Mouse (Mus musculus): ENCODE measurements at regions not wholly inside any gene's neighbourhood (a gene's known extent, or its start where the extent isn't known, plus 50 kb on each side); places are given as distances from the start of the nearest gene placed in this dataset.
"Not testable (repeated sequence)": the region's sequence is repeated elsewhere in the genome, so short reads cannot be mapped to it uniquely, and the experiment has no call there.

DNA sequence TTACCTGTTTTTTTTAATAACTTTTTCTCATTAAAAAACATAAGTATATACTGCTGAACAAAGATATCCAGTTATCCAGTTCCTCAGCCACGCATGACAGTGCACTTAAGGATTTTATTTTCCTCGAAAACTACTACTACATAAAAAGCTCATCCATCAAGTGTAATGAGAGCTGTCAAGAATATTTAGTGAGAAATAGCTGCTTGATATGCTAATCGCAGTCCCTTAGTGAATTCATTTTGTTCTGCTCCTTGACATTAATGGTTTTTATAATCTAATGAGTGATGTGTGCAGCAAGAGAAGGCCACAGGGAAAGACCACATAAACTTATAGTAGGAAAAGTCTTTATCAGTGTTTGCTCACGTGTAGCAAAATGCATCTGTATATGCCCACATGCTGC is 754.0 kb upstream of the Slc39a10 start:
- no peak for DNase-seq (ENCODE audit: low read depth, low spot score)

DNA sequence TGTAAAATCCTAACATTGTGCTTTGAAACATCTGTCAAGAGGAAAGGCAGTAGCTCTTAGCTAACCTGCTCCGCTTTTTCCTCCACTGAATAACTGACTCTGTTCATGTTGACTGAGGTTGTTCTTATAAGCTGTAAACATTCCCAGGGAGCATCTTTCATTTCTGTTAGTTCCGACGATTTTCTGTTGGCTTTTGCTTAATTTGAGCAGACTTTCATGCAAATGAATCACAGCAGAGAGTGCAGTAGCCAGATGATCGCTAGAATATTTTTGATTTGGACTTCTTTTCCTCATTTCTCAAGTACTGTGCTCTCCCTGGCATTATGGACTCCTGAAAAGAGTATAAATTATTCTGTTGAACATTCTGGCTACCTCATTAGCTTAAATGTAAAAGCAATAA is 713.9 kb upstream of the Slc39a10 start:
- DNase-seq (ENCODE audit: low read depth, low spot score), result no peak

DNA sequence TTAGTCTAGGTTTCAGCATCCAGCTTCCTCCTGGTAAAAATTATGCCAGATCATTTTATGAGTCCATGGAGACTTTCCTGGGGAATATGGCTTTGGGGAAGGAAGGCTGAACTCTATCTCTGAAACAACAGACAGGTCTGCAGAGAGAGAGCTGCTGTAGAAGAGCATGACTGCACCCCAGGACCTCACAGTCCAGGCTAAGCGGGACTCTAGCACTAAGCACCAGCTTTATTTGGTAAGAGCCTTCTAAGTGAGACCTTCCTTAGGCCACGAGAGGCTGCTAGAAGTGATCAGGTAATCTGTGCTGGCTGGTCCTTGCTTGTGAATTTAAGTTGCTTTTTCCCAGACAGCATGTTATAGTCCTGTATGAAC is 711.3 kb upstream of the Slc39a10 start:
- no peak for DNase-seq (ENCODE audit: low read depth, low spot score)

DNA sequence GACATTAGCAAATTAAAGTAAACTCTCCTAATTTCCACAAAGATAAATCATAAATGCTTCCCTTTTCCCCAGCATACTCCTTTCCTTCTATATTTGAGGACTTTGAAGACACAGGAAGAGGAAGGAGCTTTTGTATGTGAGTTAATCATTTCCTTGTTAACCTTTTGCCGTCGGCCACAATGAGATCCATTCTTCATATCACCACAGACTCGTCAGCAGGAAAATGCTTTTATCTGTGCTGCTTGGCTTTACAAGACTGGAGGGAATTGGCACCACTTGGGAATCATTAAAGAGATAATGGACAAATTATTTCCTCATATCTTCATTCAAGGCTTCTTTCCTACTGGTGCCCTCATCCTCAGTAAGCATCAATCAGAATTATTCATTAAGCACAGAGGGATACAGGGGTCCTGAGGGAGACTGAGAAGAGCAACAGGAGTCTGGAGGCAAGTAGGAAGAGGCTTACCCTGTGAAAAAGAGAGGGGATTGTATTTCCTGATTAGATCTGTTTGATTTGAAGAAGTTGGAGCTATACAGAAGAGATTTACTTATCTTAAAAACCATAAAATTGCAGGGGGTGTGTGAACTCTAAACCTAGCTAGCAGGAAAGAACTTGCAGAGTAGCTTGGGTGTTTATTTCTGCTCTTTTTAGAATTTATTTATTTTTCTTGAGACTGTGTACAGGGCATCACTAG is 710.8 kb upstream of the Slc39a10 start:
- no peak for DNase-seq (ENCODE audit: low read depth, low spot score)

DNA sequence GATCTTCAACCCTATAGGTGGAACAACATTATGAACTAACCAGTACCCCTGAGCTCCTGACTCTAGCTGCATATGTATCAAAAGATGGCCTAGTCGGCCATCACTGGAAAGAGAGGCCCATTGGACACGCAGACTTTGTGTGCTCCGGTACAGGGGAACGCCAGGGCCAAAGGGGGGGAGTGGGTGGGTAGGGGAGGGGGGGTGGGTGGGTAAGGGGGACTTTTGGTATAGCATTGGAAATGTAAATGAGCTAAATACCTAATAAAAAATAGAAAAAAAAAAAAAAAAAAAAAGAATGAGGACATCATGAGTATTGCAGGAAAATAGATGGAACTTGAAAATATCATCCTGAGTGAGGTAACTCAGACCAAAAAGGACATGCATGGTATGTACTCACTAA is 701.0 kb upstream of the Slc39a10 start:
- DNase-seq (ENCODE audit: low read depth, low spot score), result not testable (repeated sequence)

DNA sequence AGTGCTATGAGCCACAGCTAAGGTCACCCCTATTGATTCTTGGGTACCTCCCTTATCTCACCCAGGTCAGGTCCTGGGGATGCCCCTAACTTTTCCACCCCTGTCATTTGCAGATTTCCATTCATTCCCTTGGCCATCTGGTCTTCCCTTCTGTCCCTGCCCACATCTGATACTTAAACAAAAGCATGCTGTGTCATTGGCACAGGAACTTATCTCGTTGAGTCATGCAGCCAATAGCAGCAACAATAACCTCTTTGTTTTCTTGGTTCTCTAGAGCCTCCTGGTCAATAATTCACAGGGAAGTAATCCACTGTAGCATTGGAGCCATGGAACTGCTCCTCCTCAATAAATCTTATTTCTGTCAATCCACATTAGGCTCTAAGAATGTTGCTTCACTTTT is 653.0 kb upstream of the Slc39a10 start:
- DNase-seq (ENCODE audit: low read depth, low spot score), result no peak

DNA sequence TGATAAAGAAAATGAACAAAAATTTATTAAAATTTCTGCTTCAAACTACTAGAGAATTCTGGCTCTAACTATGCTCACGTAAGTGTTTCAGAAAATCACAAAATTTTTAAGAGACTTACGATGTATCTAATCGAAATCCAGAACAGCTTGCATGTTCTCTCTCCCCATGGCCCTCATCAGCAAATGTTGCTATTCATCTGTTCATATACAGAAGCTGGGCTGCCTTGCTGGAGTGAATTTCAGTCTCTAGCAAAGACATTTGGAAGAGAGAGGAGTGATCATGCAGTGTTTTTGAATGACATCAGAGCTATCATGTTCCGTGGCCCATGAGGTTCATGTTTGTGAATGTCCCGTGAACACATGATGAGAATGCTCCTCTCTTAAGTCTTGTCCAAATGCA is 618.8 kb upstream of the Slc39a10 start:
- DNase-seq (ENCODE audit: low read depth, low spot score), result no peak

DNA sequence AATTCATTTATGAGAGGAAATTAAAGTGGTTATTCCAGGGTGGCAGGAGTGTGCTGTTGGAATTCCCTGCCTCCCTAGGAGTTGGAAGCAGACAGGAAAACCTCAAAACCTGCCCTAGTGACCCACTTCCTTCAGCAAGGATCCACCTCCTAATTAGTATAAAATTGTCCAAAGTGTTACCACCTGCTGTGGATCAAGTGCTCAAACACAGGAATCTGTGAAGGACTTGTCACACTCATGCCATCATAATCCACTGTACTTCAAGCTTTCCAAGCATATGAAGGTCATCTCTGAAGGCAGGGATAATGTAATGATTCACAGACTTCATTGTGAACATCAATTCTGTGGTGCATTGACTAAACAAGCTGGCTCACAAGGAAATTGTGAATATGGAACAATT is 615.1 kb upstream of the Slc39a10 start:
- DNase-seq (ENCODE audit: low read depth, low spot score), result no peak

DNA sequence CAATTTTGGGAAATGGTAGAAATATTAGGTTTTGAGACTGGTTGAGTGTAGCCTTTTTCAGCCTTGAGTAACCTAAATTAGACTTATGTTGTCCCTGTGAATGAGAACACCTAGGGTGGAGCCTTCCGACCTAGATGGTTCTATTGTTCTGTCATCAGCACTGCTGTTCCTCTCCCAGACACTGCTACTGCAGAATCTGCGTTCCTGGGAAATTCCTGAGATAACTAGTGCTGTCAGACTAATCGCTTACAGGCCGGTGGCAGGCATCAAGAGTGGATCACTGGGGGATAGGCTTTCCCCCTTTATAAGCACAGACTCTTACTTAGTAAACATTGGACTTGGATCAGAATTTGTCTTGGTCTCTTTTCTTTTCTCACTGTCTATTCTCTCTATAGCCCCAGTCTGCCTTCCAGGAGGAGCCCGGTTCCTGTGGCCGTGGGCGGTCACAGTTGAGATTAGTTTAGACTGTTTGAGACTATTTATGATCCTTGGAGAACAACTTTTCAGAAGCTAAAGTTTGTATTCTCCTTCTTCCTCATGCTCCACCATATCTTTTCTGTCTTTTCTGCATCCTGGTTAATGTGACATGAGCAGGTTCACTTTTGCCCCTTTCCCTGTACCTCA is 596.0 kb upstream of the Slc39a10 start:
- DNase-seq (ENCODE audit: low read depth, low spot score), result peak; percentile 26

DNA sequence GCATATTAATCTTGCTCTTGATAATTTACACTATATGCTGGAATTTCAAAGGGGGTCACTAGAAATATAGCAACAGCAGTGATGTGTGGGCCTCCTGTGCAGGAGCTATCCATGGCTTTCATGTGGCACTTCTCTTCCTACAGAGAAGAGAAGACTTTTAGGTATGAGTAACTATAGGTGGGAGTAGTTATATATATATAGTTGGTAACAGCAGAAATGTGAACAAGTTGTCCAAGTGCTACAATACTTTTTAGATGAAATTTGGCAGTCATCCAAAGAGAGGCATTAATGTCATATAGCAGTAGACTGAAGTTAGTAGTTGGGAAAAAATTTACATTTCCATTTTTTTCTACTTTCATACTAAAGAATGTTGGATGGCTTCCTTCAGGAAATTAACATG is 593.4 kb upstream of the Slc39a10 start:
- peak; percentile 60 for DNase-seq (ENCODE audit: low read depth, low spot score)

DNA sequence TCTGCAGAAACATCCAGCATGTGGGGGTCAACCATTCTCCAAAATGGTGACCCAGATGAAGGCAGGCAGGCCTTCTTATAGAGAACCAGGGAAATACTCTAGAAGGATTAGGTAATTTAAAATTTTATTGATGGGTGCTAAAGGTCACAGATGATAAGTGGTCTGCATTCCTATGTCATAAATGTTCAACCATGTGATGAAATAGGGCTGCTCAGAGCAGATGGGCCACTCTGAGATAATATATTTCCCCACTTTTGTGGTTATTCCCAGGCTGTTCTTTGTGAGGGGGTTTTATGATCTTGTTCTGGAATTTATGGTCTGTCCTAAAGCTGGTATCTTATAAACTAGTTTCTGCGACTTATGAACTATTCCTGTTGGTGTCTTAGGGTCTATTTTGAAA is 586.4 kb upstream of the Slc39a10 start:
- no peak for DNase-seq (ENCODE audit: low read depth, low spot score)

DNA sequence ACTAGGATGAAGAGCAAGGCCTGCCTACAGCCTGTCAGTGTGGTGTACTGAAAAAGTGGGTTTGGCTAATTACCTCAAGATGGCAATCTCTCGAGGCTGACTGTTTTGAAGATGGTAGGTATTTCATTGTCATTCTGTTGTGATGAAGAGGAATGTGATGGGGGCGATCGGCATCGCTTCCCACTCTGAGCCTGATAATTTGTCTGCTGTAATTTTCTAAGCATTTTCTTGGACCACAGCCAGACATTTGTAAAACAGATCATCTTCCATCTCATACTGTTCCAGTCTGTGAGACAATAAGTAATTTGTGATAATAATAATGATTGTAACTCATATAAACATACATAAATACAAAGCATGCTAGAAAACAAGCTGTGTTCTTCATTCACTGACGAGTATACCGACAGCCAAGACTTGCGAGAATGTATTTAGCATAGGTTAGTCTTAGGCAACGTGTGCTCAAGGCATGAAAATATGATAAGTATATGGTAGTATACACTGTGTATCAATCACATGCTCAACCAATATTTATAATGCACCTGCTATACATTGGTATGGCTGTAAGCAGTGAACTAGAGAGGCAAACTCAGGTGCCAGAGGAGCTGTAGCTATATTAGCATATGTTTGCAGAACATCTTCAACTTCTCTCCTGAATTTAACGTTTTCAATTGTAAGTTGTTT is 574.1 kb upstream of the Slc39a10 start:
- DNase-seq (ENCODE audit: low read depth, low spot score), result no peak

DNA sequence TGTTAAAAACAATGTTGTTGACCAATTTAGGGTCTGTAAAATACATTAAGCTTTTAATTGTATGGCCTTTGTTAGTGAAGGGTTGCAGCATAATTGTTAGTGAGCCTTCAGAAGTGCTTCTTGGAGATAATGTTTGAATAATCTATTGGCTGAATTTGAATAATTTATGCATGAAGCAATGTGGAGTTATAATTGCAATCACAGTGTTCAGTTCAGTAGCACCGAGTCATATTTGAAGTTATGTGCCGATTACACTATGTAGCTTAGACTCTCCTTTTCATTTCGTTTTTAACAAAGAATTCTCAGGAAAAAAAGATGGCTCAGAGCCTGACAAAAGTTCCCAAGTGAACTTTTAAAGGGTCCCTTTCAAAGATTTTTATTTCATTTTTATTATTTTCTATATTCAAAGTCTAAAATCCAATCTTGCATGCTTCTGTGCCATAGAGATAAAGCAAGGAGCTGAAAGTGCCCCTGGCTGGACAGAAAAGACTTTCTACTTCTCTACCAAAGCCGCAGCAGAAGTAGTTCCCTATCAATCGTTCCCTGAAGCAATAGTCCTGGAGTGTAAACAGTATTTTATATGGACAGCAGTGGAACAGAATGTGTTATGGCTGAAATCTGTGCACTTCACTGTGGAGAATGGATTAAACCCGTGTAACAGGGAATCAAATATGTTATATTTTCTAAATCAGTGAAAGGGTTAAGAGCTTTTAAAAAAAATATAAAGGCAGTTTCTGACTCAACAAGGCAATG is 556.3 kb upstream of the Slc39a10 start:
- no peak for DNase-seq (ENCODE audit: low read depth, low spot score)

DNA sequence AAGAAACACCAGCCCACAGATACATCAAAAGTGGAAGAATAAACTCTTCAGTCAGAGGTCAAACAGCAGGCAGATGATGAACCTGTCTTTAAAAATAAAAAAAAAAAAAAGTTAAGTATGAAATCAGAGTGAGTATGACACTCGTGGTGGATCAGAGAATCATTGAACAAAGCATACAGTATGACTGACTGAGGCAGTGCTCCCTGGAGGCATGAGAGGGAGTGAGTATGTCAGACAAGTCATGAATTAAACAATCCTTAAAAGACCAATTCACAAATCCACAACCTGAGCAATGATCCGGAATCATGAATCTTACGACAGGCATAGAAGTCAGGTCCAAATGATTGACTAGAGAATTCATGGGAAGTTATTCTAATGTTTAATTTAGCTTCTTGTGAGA is 555.4 kb upstream of the Slc39a10 start:
- DNase-seq (ENCODE audit: low read depth, low spot score), result no peak

DNA sequence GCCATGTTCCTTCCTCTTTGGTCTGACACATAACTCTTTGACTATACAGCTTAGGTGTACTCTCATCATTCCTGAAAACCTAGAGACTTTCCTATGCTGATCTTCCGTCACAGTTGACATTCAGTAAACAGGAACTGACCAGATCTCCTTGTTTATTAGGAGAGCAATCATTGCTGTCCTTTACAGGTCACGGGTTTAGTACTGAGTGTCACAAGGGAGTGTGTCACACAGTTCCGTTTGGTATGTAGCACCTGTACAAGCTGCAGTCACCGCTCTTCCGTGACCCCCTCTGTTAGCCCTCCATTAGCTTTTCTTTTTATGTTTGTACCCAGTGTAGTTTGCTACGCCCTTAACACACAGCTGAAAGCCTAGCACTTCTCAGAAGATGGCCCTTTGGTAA is 553.4 kb upstream of the Slc39a10 start:
- no peak for DNase-seq (ENCODE audit: low read depth, low spot score)

DNA sequence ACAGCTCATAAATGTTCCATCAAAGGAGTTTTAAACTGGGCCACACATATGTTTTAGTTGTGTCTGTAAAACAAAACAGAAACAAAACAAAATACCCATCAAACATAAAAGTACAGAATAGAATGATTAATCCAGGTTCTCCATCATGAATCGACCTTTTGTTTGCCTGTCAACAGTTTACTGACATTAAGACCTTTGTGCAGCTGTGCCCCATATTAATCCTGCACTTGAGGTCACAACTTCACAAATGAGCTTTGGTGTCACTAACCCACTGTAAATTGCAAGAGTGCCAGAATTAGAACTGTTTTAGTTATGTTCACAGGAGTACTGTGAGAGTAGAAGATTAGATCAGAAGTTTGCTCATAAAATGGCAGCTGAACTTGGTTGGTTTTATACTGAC is 540.2 kb upstream of the Slc39a10 start:
- DNase-seq (ENCODE audit: low read depth, low spot score), result no peak

DNA sequence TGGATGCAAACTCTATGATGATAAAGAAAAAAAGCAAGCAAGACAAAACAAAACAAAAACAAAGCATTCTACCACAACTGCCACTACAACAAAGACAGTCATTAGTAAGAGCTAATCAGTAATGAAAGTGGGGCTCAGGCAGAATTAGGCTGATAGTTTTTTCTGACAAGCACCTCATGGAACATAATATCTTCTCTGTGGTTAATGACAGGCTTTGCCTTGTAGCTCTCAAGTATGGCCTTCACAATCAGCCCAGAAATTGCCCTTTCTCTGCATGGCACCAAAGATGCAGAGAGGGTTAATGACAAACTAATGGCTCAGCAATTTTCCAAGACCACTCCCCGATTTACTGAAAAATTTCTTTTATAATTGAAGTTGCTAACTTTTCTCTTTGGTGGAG is 512.5 kb upstream of the Slc39a10 start:
- DNase-seq (ENCODE audit: low read depth, low spot score), result no peak

DNA sequence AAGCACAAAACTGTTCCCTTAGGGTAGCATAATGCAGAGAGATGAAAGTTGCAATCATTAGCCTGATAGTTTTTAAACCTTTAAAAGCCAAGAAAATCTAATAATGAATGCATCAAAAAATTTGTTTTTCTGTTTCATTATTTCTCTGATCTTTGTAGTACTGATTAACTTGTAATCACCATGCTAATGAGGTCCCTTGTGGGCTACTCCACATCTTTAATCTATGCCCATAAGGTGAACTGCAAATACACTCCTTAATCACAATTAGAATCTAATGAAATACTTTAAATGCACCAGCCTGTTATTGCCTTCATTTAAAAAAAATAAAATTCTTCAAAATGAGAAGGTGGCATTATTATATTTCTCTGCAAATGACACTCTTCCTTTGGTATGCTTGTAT is 493.9 kb upstream of the Slc39a10 start:
- no peak for DNase-seq (ENCODE audit: low read depth, low spot score)

DNA sequence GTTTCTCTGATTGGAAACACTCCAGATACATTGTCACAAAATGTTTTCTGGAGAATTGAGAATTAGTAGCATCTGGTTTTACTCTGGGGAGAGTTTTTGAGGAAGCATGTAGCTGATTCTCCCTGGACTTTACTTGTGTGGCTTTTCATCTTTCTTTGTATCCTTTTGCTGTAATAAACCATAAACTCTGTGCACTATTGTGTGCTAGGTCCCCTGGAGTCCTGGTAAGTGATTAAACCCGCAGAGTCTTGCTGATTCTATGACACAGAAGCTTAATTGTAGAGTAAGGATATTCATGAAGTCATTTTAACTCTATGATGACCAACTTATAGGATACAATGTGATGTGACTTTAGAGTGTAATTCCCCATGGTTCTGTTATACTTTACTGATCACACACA is 486.1 kb upstream of the Slc39a10 start:
- DNase-seq (ENCODE audit: low read depth, low spot score), result no peak

DNA sequence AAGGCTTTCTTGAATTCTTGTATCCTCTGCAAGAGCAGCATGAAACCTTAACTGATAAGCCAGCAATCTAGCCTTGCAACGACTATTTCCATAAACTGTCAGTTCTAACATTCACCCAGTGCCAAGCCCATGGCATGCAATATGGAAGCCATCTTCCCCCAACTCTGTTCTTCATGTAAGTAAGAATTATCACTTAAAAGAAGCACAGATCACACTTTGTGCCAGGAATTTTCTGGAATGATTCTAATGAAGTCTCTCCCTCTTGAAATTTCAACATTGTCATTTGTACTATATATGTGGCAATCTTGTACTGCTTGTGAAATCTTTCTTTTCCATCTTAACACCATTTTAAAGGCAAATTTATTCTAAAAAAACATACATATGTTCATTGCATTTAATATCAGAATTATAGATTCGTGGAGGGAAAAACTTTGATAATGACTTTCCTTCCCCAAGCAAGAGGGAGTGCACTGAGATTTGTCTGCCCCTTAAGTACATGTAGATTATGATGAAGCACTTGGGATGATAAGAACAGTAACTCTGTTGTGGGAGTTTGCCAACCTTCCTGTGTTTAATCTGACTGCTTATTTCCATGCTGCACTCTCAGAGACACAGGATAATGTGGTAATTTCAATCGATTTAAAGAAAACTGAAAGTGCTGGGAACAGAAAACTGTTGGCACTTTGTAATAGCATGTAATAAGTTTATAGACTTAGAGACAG is 447.2 kb upstream of the Slc39a10 start:
- no peak for DNase-seq (ENCODE audit: low read depth, low spot score)

DNA sequence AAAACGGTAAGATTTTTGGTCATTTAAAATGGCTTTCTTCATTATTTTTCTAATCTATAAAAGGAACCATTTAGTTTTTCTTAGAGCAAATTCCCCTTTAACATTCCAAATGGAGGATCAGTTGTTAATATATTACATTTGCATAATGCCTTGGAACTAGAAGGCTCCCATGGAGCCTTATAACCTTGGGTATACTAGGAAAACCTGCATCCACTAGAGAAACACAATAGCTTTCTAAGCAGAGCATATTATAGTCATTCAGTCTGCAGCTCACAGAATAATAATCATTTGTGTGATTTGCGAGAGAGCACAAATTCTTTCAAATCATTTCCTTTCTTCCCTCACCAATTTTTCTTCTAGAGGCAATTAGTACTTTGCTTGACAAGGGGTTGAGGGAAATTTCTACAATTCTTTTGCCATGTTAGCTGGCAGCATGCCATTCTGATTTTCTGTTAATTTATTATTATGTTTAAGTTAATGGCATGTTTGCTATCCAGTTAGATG is 418.0 kb upstream of the Slc39a10 start:
- no peak for DNase-seq (ENCODE audit: low read depth, low spot score)

DNA sequence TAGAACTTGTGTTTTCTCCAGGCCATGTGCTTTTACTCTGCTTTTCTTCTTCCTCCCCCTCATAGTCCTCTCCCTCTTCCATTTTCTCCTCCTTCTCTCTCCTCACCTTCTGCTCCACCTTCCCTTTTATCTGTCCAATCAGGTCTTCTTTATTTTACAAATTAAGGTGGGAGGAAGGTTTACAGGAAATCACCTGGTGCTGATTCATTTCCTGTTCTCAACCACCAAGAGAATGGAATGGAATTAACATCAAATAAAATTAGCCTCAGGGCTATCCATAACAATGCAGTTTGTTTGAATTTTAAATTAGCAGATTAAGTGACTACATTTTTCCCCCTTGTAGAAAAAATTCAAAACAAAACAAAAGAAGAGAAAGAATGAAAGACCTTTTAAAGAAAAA is 414.3 kb upstream of the Slc39a10 start:
- no peak for DNase-seq (ENCODE audit: low read depth, low spot score)
